Mouse (Mus musculus) erythroid progenitor cell, adult 5-6 weeks (primary cell): ENCODE measurements around the gene Rab1a. TPM values are rescaled to one million over a fixed set of nuclear protein-coding genes. Genes with fewer than 3 reads are reported as not detected.
A peak's percentile ranks its signal among the peaks of the same experiment; 100 is the strongest.
"Not testable (repeated sequence)": the region's sequence is repeated elsewhere in the genome, so short reads cannot be mapped to it uniquely, and the experiment has no call there.

Experiments used
- ATAC-seq: replicated peaks from 2 replicates; pipeline ENCODE4 v1.8.0; 2016; ENCODE audit warnings: moderate number of reproducible peaks, mild to moderate bottlenecking, moderate TSS enrichment, inconsistent platforms; ENCODE audit not compliant: poor library complexity, low FRiP score, severe bottlenecking
- total RNA-seq, 2 experiments: library from RNA; stranded (forward) in 1 of 2; stranded (reverse) in 1 of 2; fragments of 150-400 nt in 1 of 2; fragments of 186-747, 209-891 nt in 1 of 2; gene quantifications; 2 replicates each; pipeline versions ENCODE4 v1.2.3 to v1.2.4; 2015 to 2017; ENCODE audit warnings: low replicate concordance in 2 of 2

The Rab1a gene
- total RNA-seq, 2 experiments from 2014 or later = 40.2 to 103 TPM

- peak; percentile 68; the same call in 1 of the 2 replicates for ATAC-seq
Observed at GRCm38 (mm10) chr11:20214779-20215178, 13.5 kb downstream of the Rab1a start.

- no peak for ATAC-seq
Observed at GRCm38 (mm10) chr11:20216415-20216814, 15.2 kb downstream of the Rab1a start.

GRCm38 (mm10) chr11:20217227-20217626 lies 16.0 kb downstream of the Rab1a start:
- no peak for ATAC-seq

GRCm38 (mm10) chr11:20221671-20222070 lies 20.4 kb downstream of the Rab1a start:
- not testable (repeated sequence) for ATAC-seq

- ATAC-seq = no peak
Observed at GRCm38 (mm10) chr11:20224196-20224595, 23.0 kb downstream of the Rab1a start.

GRCm38 (mm10) chr11:20225938-20226337 lies 24.7 kb downstream of the Rab1a start:
- no peak for ATAC-seq

- no peak for ATAC-seq
Observed at GRCm38 (mm10) chr11:20228666-20229065, 27.4 kb downstream of the Rab1a start.

- ATAC-seq = no peak
Observed at GRCm38 (mm10) chr11:20229311-20229710, 28.1 kb downstream of the Rab1a start.

- no peak for ATAC-seq
Observed at GRCm38 (mm10) chr11:20230286-20230685, 29.1 kb downstream of the Rab1a start.

GRCm38 (mm10) chr11:20231128-20231878 lies 30.1 kb downstream of the Rab1a start:
- no peak for ATAC-seq

GRCm38 (mm10) chr11:20232016-20232755 lies 31.0 kb downstream of the Rab1a start:
- no peak for ATAC-seq

- ATAC-seq = no peak
Observed at GRCm38 (mm10) chr11:20234233-20234632, 33.0 kb downstream of the Rab1a start.

- ATAC-seq = no peak
Observed at GRCm38 (mm10) chr11:20237018-20237417, 35.8 kb downstream of the Rab1a start.

- no peak for ATAC-seq
Observed at GRCm38 (mm10) chr11:20237976-20238375, 36.7 kb downstream of the Rab1a start.

- no peak for ATAC-seq
Observed at GRCm38 (mm10) chr11:20239279-20239861, 38.1 kb downstream of the Rab1a start.

GRCm38 (mm10) chr11:20240331-20240730 lies 39.1 kb downstream of the Rab1a start:
- ATAC-seq = no peak

GRCm38 (mm10) chr11:20241311-20241710 lies 40.1 kb downstream of the Rab1a start:
- ATAC-seq = no peak

GRCm38 (mm10) chr11:20242366-20243056 lies 41.3 kb downstream of the Rab1a start:
- ATAC-seq = no peak

- ATAC-seq = 0 out of 2 replicates have a peak, but pooled peaks have one; percentile 12
Observed at GRCm38 (mm10) chr11:20243214-20243913, 42.1 kb downstream of the Rab1a start.
